Mouse (Mus musculus): ENCODE measurements around the gene Auts2. TPM values are rescaled to one million over a fixed set of nuclear protein-coding genes. Genes with fewer than 3 reads are reported as not detected.

Auts2 gene
- polyA plus RNA-seq, 1 experiment from 2014 or later = 14.7 TPM

DNA sequence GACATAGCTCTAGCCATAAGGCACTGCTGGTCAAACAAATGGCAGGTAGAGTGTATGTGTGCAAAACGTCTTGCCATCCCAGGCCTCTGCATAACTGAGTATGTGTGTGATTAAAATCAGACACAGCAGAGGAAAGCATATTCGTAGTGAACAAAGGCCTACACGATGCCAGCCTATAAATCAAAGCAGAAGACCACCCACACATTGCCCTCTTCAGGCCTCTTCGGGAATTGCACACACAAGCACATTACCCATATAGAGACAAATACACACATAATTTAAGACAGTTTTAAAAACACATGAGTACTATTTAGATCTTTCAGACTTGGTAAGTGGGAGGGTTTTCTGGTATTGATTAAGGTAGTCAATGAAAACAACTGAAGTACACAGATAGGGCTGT, 1044.3 kb downstream of the Auts2 start:
- no peak for ATAC-seq
- WGBS = 88% methylated on average over 4 of the region's 4 CpGs
- Histone ChIP-seq H3K9ac (ENCODE audit: low read depth, low read length) (no peak overlapping the region), H3K36me3 (ENCODE audit: control insufficient read depth, insufficient read depth, low read length) (no peaks in the 10 kb centered on the region), H3K27ac (ENCODE audit: low read length) (no peak overlapping the region), H3K27me3 (replicated peaks; ENCODE audit: control insufficient read depth, insufficient read depth, low read length) (no peaks in the 10 kb centered on the region), H3K4me2 (ENCODE audit: low read depth, low read length) (no peak overlapping the region), H3K9me3 (ENCODE audit: control insufficient read depth, low read length) (no peaks in the 10 kb centered on the region), H3K4me3 (ENCODE audit: low read length) (no peak overlapping the region), H3K4me1 (ENCODE audit: control insufficient read depth, insufficient read depth, low read length) (no peaks in the 10 kb centered on the region)

- H3K9ac ChIP-seq (ENCODE audit: low read depth, low read length) = no peak overlapping the region
- peak; percentile 63 for ATAC-seq
- H3K27ac ChIP-seq (ENCODE audit: low read length) = no peak overlapping the region
- no peaks in the 10 kb centered on the region for H3K36me3 ChIP-seq (ENCODE audit: control insufficient read depth, insufficient read depth, low read length)
- H3K4me3 ChIP-seq (ENCODE audit: low read length) = no peak overlapping the region
- no peak overlapping the region for H3K4me2 ChIP-seq (ENCODE audit: low read depth, low read length)
- H3K4me1 ChIP-seq (ENCODE audit: control insufficient read depth, insufficient read depth, low read length) = peaks cover 3% of the 10 kb centered on the region; the same call in 1 of the 2 replicates
- no peaks in the 10 kb centered on the region for H3K27me3 ChIP-seq (replicated peaks; ENCODE audit: control insufficient read depth, insufficient read depth, low read length)
- H3K9me3 ChIP-seq (ENCODE audit: control insufficient read depth, low read length) = no peaks in the 10 kb centered on the region
- WGBS = 82% methylated on average over 10 of the region's 10 CpGs
Observed at GRCm38 (mm10) chr5:131496517-131497216, 1046.5 kb downstream of the Auts2 start.

GRCm38 (mm10) chr5:131494564-131494963, 1048.6 kb downstream of the Auts2 start:
- Histone ChIP-seq H3K4me3 (ENCODE audit: low read length) (no peak overlapping the region), H3K4me1 (ENCODE audit: control insufficient read depth, insufficient read depth, low read length) (peaks cover 3% of the 10 kb centered on the region; the same call in 1 of the 2 replicates), H3K9ac (ENCODE audit: low read depth, low read length) (no peak overlapping the region), H3K36me3 (ENCODE audit: control insufficient read depth, insufficient read depth, low read length) (no peaks in the 10 kb centered on the region), H3K9me3 (ENCODE audit: control insufficient read depth, low read length) (no peaks in the 10 kb centered on the region), H3K4me2 (ENCODE audit: low read depth, low read length) (no peak overlapping the region), H3K27ac (ENCODE audit: low read length) (no peak overlapping the region), H3K27me3 (replicated peaks; ENCODE audit: control insufficient read depth, insufficient read depth, low read length) (no peaks in the 10 kb centered on the region)
- no peak for ATAC-seq
- 89% methylated on average over 5 of the region's 5 CpGs for WGBS

DNA sequence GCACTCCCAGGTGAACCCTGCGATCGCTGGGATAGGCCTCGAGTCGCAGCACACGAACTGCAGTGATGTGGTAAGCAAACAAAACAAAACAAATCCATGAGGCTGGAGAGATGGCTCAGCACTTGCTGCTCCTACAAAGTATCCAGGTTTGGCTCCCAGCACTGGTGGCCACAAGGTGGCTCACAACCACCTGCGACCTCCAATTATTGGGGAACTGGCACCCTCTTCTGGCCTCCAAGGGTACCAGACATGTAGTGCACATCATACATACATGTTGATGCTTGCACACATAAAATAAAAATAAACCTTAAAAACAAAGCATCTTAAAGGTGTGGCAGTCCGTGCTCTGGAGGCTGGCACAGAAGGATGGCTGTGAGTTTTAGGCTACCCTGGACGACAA, 1050.6 kb downstream of the Auts2 start:
- ATAC-seq = no peak
- H3K4me1 ChIP-seq (ENCODE audit: control insufficient read depth, insufficient read depth, low read length) = peaks cover 3% of the 10 kb centered on the region; the same call in 1 of the 2 replicates
- 75% methylated on average over 8 of the region's 8 CpGs for WGBS

DNA sequence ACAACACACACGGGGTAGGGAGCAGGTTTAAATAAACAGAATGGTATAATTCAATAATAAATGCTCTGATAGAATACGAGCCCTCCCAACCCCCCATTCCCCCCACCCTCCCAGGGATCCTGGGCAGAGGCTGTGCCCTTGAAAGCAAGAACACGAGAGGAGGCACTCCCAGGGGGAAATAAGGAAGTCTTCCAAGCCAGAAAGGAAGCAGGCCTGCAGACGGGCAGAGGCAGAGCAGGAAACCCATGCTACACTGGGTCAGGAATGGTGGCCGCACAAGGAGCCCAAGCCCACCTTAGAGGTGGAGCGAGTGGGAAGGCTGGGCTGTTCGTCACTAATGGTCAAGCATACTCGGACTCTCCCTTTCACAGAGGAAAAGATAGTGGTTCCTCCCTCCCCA, 1051.3 kb downstream of the Auts2 start:
- Histone ChIP-seq H3K27ac (ENCODE audit: low read length) (no peak overlapping the region), H3K4me2 (ENCODE audit: low read depth, low read length) (no peak overlapping the region), H3K36me3 (ENCODE audit: control insufficient read depth, insufficient read depth, low read length) (no peaks in the 10 kb centered on the region), H3K9me3 (ENCODE audit: control insufficient read depth, low read length) (no peaks in the 10 kb centered on the region), H3K9ac (ENCODE audit: low read depth, low read length) (no peak overlapping the region), H3K4me1 (ENCODE audit: control insufficient read depth, insufficient read depth, low read length) (peaks cover 3% of the 10 kb centered on the region; the same call in 1 of the 2 replicates), H3K4me3 (ENCODE audit: low read length) (no peak overlapping the region), H3K27me3 (replicated peaks; ENCODE audit: control insufficient read depth, insufficient read depth, low read length) (no peaks in the 10 kb centered on the region)
- ATAC-seq = no peak
- WGBS = 57% methylated on average over 8 of the region's 8 CpGs

More for the DNA sequence above, 1050.6 kb downstream of the Auts2 start:
- Histone ChIP-seq H3K9ac (ENCODE audit: low read depth, low read length) (no peak overlapping the region), H3K9me3 (ENCODE audit: control insufficient read depth, low read length) (no peaks in the 10 kb centered on the region), H3K4me3 (ENCODE audit: low read length) (no peak overlapping the region), H3K27me3 (replicated peaks; ENCODE audit: control insufficient read depth, insufficient read depth, low read length) (no peaks in the 10 kb centered on the region), H3K4me2 (ENCODE audit: low read depth, low read length) (no peak overlapping the region), H3K36me3 (ENCODE audit: control insufficient read depth, insufficient read depth, low read length) (no peaks in the 10 kb centered on the region), H3K27ac (ENCODE audit: low read length) (no peak overlapping the region)

DNA sequence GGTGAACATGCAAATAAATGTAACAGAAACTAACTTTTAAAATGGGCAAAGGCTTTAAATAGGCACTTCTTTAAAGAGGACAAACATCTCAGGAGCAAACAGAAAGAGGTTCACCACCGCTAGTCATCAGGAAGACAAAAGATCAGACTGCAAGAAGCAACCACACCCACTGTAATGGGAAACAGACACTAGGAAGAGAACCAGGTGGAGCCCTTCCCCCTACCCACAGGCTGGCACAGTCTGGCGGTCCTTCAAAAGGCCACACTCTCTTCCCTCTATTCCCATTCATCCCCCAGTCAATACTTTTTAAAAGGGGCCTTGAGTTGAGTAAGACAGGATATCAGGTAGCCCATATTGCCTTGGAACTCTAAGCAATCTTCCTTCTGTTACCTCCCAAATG, 1052.3 kb downstream of the Auts2 start:
- 81% methylated on average over 2 of the region's 2 CpGs for WGBS
- no peaks in the 10 kb centered on the region for H3K36me3 ChIP-seq (ENCODE audit: control insufficient read depth, insufficient read depth, low read length)
- H3K27ac ChIP-seq (ENCODE audit: low read length) = no peak overlapping the region
- H3K27me3 ChIP-seq (replicated peaks; ENCODE audit: control insufficient read depth, insufficient read depth, low read length) = no peaks in the 10 kb centered on the region
- H3K4me1 ChIP-seq (ENCODE audit: control insufficient read depth, insufficient read depth, low read length) = peaks cover 3% of the 10 kb centered on the region; the same call in 1 of the 2 replicates
- H3K4me2 ChIP-seq (ENCODE audit: low read depth, low read length) = no peak overlapping the region
- H3K9me3 ChIP-seq (ENCODE audit: control insufficient read depth, low read length) = 0 out of 2 replicates have a peak, but pooled peaks cover 1% of the 10 kb centered on the region
- no peak overlapping the region for H3K9ac ChIP-seq (ENCODE audit: low read depth, low read length)
- H3K4me3 ChIP-seq (ENCODE audit: low read length) = no peak overlapping the region
- ATAC-seq = no peak

- WGBS = 90% methylated on average over 7 of the region's 7 CpGs
- Histone ChIP-seq H3K4me3 (ENCODE audit: low read length) (no peak overlapping the region), H3K4me1 (ENCODE audit: control insufficient read depth, insufficient read depth, low read length) (peaks cover 3% of the 10 kb centered on the region; the same call in 1 of the 2 replicates), H3K9me3 (ENCODE audit: control insufficient read depth, low read length) (0 out of 2 replicates have a peak, but pooled peaks cover 3% of the 10 kb centered on the region), H3K9ac (ENCODE audit: low read depth, low read length) (no peak overlapping the region), H3K4me2 (ENCODE audit: low read depth, low read length) (no peak overlapping the region), H3K27me3 (replicated peaks; ENCODE audit: control insufficient read depth, insufficient read depth, low read length) (no peaks in the 10 kb centered on the region), H3K27ac (ENCODE audit: low read length) (no peak overlapping the region), H3K36me3 (ENCODE audit: control insufficient read depth, insufficient read depth, low read length) (no peaks in the 10 kb centered on the region)
- ATAC-seq = no peak
Observed at GRCm38 (mm10) chr5:131489846-131490245, 1053.3 kb downstream of the Auts2 start.

DNA sequence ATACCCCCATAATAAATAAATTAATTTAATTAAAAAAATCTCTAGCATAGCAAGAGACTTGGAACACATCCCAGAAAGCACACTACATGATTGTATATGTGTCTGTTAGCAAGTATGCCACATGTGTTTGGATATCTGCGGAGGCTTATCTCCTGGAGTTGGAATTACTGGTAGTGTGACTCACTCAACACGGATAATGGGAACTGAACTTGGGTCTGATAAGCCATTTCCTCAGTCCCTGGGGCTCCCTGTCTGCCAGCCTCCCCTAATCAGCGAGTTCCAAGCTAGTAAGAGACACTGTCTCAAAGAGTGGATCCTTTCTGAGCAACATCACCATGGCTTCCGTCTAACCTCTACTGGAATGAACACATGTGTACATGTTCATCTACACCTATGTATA, 1056.6 kb downstream of the Auts2 start:
- H3K4me3 ChIP-seq (ENCODE audit: low read length) = no peak overlapping the region
- H3K27ac ChIP-seq (ENCODE audit: low read length) = no peak overlapping the region
- no peaks in the 10 kb centered on the region for H3K4me1 ChIP-seq (ENCODE audit: control insufficient read depth, insufficient read depth, low read length)
- 0 out of 2 replicates have a peak, but pooled peaks cover 3% of the 10 kb centered on the region for H3K9me3 ChIP-seq (ENCODE audit: control insufficient read depth, low read length)
- H3K4me2 ChIP-seq (ENCODE audit: low read depth, low read length) = no peak overlapping the region
- peak; percentile 70 for ATAC-seq
- WGBS = 72% methylated on average over 4 of the region's 4 CpGs
- H3K9ac ChIP-seq (ENCODE audit: low read depth, low read length) = no peak overlapping the region
- H3K36me3 ChIP-seq (ENCODE audit: control insufficient read depth, insufficient read depth, low read length) = no peaks in the 10 kb centered on the region
- no peaks in the 10 kb centered on the region for H3K27me3 ChIP-seq (replicated peaks; ENCODE audit: control insufficient read depth, insufficient read depth, low read length)

- peaks cover 4% of the 10 kb centered on the region; the same call in 1 of the 2 replicates for H3K9me3 ChIP-seq (ENCODE audit: control insufficient read depth, low read length)
- H3K4me2 ChIP-seq (ENCODE audit: low read depth, low read length) = no peak overlapping the region
- ATAC-seq = no peak
- H3K4me1 ChIP-seq (ENCODE audit: control insufficient read depth, insufficient read depth, low read length) = no peaks in the 10 kb centered on the region
- H3K9ac ChIP-seq (ENCODE audit: low read depth, low read length) = no peak overlapping the region
- H3K27ac ChIP-seq (ENCODE audit: low read length) = no peak overlapping the region
- no peaks in the 10 kb centered on the region for H3K27me3 ChIP-seq (replicated peaks; ENCODE audit: control insufficient read depth, insufficient read depth, low read length)
- peaks cover 27% of the 10 kb centered on the region for H3K36me3 ChIP-seq (ENCODE audit: control insufficient read depth, insufficient read depth, low read length)
- H3K4me3 ChIP-seq (ENCODE audit: low read length) = no peak overlapping the region
Observed at GRCm38 (mm10) chr5:131475278-131475677, 1067.9 kb downstream of the Auts2 start.

GRCm38 (mm10) chr5:131468609-131469008, 1074.5 kb downstream of the Auts2 start:
- Histone ChIP-seq H3K9ac (ENCODE audit: low read depth, low read length) (no peak overlapping the region), H3K27ac (ENCODE audit: low read length) (no peak overlapping the region), H3K9me3 (ENCODE audit: control insufficient read depth, low read length) (no peaks in the 10 kb centered on the region), H3K4me2 (ENCODE audit: low read depth, low read length) (no peak overlapping the region), H3K27me3 (replicated peaks; ENCODE audit: control insufficient read depth, insufficient read depth, low read length) (no peaks in the 10 kb centered on the region), H3K4me3 (ENCODE audit: low read length) (no peak overlapping the region), H3K36me3 (ENCODE audit: control insufficient read depth, insufficient read depth, low read length) (peaks cover 27% of the 10 kb centered on the region), H3K4me1 (ENCODE audit: control insufficient read depth, insufficient read depth, low read length) (no peaks in the 10 kb centered on the region)
- no peak for ATAC-seq
- 92% methylated on average over 4 of the region's 4 CpGs for WGBS
